Mouse (Mus musculus): Measurements from ENCODE around the gene 1700066M21Rik.

1700066M21Rik gene

GRCm38 (mm10) chr1:57394051-57394450 is 16.6 kb downstream of the 1700066M21Rik start:
- peak; percentile 43 for DNase-seq

- DNase-seq: no peak
These were observed 22.9 kb downstream of the 1700066M21Rik start for GRCm38 (mm10) chr1:57400321-57400720.

- no peak for DNase-seq
These were observed 23.5 kb downstream of the 1700066M21Rik start for GRCm38 (mm10) chr1:57400877-57401276.

GRCm38 (mm10) chr1:57402116-57402515 is 24.7 kb downstream of the 1700066M21Rik start:
- DNase-seq: no peak

- DNase-seq: peak; percentile 84
These were observed 29.0 kb downstream of the 1700066M21Rik start, which contains the start of the genes Maip1 and Tyw5 for GRCm38 (mm10) chr1:57406187-57407151. Gene Maip1 (plus strand): TSS chr1:57406328. Gene Tyw5 (minus strand): TSS chr1:57407101.

GRCm38 (mm10) chr1:57408994-57409393 is 31.6 kb downstream of the 1700066M21Rik start:
- DNase-seq: no peak

GRCm38 (mm10) chr1:57413397-57413796 is 36.0 kb downstream of the 1700066M21Rik start:
- no peak for DNase-seq

GRCm38 (mm10) chr1:57423696-57424095 is 46.3 kb downstream of the 1700066M21Rik start:
- no peak for DNase-seq

- DNase-seq: peak; percentile 75
These were observed 51.2 kb downstream of the 1700066M21Rik start for GRCm38 (mm10) chr1:57428368-57429308.

GRCm38 (mm10) chr1:57429786-57430483 is 52.5 kb downstream of the 1700066M21Rik start:
- DNase-seq: no peak

GRCm38 (mm10) chr1:57433141-57433540 is 55.7 kb downstream of the 1700066M21Rik start:
- DNase-seq: no peak
